Mouse (Mus musculus) cortical plate, adult 2 months (tissue): ENCODE measurements around the gene Adamts3.

Source experiments
- CTCF ChIP-seq: fragments of 200-500 bp; IDR thresholded peaks from 2 replicates; pipeline ENCODE4 v1.5.1; 2011; ENCODE audit warnings: mild to moderate bottlenecking, control low read depth, low read length; ENCODE audit not compliant: insufficient read depth; ENCODE audit errors: extremely low read depth
- POLR2A ChIP-seq: fragments of 200-500 bp; IDR thresholded peaks from 2 replicates; pipeline ENCODE4 v1.6.1; 2011; ENCODE audit warnings: mild to moderate bottlenecking, low read length, control low read depth; ENCODE audit not compliant: insufficient read depth; ENCODE audit errors: extremely low read depth

- TF ChIP-seq CTCF (no peak), POLR2A (no peak)
These were observed 229.3 kb downstream of the Adamts3 start for GRCm38 (mm10) chr5:89653862-89654261.
